Mouse (Mus musculus) heart, postnatal 0 days (tissue): ENCODE results near the gene 4931414P19Rik. TPM values are rescaled to one million over a fixed set of nuclear protein-coding genes. Genes with fewer than 3 reads are reported as not detected.

Experiments used
- ATAC-seq: fragments of 200-750 bp; cut with Nextera tagmentation; 2 replicates; pipeline ENCODE4 v1.8.0; 2017; ENCODE audit warnings: low read depth, moderate number of reproducible peaks, moderate library complexity; ENCODE audit not compliant: insufficient read depth
- DNase-seq: peaks from one replicate; pipeline ENCODE4 v3.0.0-alpha.2; 2016; ENCODE audit warnings: low spot score
- H3K27ac ChIP-seq: fragments of 300-500 bp; sonication (generic); 2 replicates; pipeline ENCODE4 v1.5.1; 2014; ENCODE audit warnings: low read depth, mild to moderate bottlenecking
- H3K27me3 ChIP-seq: fragments of 300-500 bp; sonication (generic); 2 replicates; pipeline ENCODE4 v1.6.1; 2014; ENCODE audit warnings: low read length, mixed read lengths; ENCODE audit not compliant: control insufficient read depth, insufficient read depth
- H3K36me3 ChIP-seq: fragments of 300-500 bp; sonication (generic); replicated peaks from 2 replicates; pipeline ENCODE4 v1.6.1; 2014; ENCODE audit warnings: low read length, mixed read lengths; ENCODE audit not compliant: control insufficient read depth, insufficient read depth
- H3K4me1 ChIP-seq: fragments of 300-500 bp; sonication (generic); 2 replicates; pipeline ENCODE4 v1.6.1; 2014; ENCODE audit warnings: antibody characterized with exemption; ENCODE audit not compliant: control insufficient read depth, insufficient read depth
- H3K4me2 ChIP-seq: fragments of 300-500 bp; sonication (generic); 2 replicates; pipeline ENCODE4 v1.6.1; 2014; ENCODE audit warnings: low read depth, mild to moderate bottlenecking, low read length, moderate library complexity
- H3K4me3 ChIP-seq: fragments of 300-500 bp; sonication (generic); 2 replicates; pipeline ENCODE4 v1.5.1; 2014; ENCODE audit warnings: low read depth, low read length
- H3K9ac ChIP-seq: fragments of 300-500 bp; sonication (generic); replicated peaks from 2 replicates; pipeline ENCODE4 v1.6.1; 2014; ENCODE audit warnings: low read depth, low read length, mixed read lengths
- H3K9me3 ChIP-seq: fragments of 300-500 bp; sonication (generic); replicated peaks from 2 replicates; pipeline ENCODE4 v1.6.1; 2016; ENCODE audit warnings: low read length; ENCODE audit not compliant: control insufficient read depth
- CTCF ChIP-seq: IDR thresholded peaks from 2 replicates; pipeline ENCODE4 v1.5.1; 2016; ENCODE audit warnings: antibody characterized with exemption, control low read depth, low read depth
- EP300 ChIP-seq: IDR thresholded peaks from 2 replicates; pipeline ENCODE4 v1.6.1; 2016; ENCODE audit warnings: antibody characterized with exemption, low read depth
- WGBS: fragments of 180-500 bp; shearing (Covaris S2); extraction: QIAGEN DNeasy Blood & Tissue Kit; methylation state at CpG from one replicate; pipeline ENCODE4 v1.1.7; 2014; 5-methylcytosine and 5-hydroxymethylcytosine counted together
- polyA plus RNA-seq: library from polyadenylated mRNA; unstranded; fragments of >200 nt; fragmentation: Nextera tagmentation; extraction: Ambion mirVana; gene quantifications from 2 replicates; pipeline ENCODE4 v1.2.1, GENCODE M21; 2015
- total RNA-seq: library from RNA; depleted of rRNA; stranded (reverse); fragments of >200 nt; gene quantifications from 2 replicates; pipeline ENCODE4 v1.2.3, GENCODE M21; 2014; ENCODE audit warnings: low replicate concordance

The 4931414P19Rik gene
- total and polyA plus RNA-seq, 2 experiments from 2014 or later, result 4.0 to 12.4 TPM

DNA sequence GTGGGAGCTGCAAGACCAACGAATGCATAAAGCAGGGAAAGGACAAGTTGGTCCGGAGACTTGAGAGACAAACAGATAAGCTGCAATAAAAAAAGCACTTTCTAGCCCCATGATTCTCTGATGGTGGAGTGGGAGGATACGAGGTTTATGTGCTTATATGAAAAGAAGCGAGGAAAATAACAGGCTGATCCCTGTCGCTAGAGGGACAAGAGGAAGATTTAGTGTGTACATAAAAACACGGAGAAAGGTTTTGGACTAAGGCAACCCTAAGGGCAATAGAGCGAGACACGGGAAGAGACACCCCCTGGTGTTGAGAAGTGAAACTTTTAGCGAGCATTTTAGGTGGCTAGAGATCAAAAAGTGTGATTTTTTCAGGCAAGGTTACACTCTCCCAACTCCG is 27.7 kb downstream of the 4931414P19Rik start:
- ATAC-seq (peak; percentile 44; the same call in 1 of the 2 replicates), DNase-seq (peak; percentile 79)
- WGBS, result under 1% methylated on average over 10 of the region's 10 CpGs
- TF ChIP-seq CTCF (peak; percentile 67), EP300 (no peak)
- Histone ChIP-seq H3K4me1 (peaks cover 24% of the 10 kb centered on the region), H3K27ac (peak overlapping the region; percentile 78), H3K9ac (peak overlapping the region; percentile 77), H3K27me3 (no peaks in the 10 kb centered on the region), H3K36me3 (no peaks in the 10 kb centered on the region), H3K9me3 (no peaks in the 10 kb centered on the region), H3K4me2 (peak overlapping the region; percentile 88), H3K4me3 (peak overlapping the region; percentile 77)

DNA sequence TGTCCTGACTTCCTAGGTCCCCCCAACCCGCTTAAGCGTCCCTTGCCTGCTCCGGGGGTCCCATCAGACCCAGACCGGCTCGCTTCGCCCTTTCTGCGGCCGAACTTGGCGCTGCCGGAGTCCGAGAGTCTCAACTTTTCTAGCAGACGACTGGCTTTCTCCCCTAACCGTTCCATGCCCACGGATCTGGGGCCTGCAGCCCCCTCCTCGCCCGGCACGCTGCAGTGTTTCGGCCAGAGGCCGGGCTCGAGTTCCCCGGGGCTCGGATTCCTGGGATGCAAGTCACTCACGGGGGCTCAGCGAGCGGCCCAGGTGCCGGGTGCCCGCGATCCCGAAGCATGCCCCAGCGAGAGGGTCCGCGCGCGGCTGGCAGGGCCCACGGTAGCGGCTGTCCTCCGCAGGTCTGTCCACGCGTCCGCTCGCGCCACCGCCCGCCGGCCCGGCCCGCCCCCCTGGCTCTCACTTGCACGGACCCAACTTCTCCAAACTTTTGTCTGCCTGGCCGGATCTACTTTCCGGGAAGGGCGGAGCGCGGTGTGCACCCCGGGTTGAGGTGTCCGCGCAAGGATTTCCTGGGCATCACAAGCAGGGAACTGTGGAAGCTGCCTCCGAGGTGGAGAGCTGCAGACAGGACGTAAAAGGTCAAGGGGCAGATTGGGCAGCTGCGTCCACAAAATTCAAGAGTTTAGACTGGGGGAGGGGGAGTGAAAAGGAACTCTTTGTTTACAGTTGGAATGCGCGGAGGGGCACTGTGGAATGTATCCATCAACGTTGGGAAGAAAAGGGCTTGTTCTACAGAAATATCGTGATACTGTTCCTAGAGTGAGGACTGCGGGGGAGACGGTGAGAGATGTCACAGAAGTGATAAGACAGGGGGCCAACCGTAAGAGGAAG is 28.5 kb downstream of the 4931414P19Rik start, which contains the start of gene Ajuba:
Gene Ajuba (minus strand): TSS at position 470 of the 894 bp plus-strand sequence.
- Histone ChIP-seq H3K4me1 (peaks cover 31% of the 10 kb centered on the region), H3K36me3 (no peaks in the 10 kb centered on the region), H3K27me3 (no peaks in the 10 kb centered on the region), H3K4me3 (peak within 1 kb of the TSS; percentile 77), H3K9me3 (no peaks in the 10 kb centered on the region), H3K27ac (peak within 1 kb of the TSS; percentile 78), H3K4me2 (peak within 1 kb of the TSS; percentile 88), H3K9ac (peak within 1 kb of the TSS; percentile 77)
- ATAC-seq (peak; percentile 62), DNase-seq (peak; percentile 88)
- WGBS, result under 1% methylated on average over 66 of the region's 66 CpGs
- TF ChIP-seq EP300, result peak; percentile 76; the same call in 1 of the 2 replicates
- no peak for TF ChIP-seq CTCF

DNA sequence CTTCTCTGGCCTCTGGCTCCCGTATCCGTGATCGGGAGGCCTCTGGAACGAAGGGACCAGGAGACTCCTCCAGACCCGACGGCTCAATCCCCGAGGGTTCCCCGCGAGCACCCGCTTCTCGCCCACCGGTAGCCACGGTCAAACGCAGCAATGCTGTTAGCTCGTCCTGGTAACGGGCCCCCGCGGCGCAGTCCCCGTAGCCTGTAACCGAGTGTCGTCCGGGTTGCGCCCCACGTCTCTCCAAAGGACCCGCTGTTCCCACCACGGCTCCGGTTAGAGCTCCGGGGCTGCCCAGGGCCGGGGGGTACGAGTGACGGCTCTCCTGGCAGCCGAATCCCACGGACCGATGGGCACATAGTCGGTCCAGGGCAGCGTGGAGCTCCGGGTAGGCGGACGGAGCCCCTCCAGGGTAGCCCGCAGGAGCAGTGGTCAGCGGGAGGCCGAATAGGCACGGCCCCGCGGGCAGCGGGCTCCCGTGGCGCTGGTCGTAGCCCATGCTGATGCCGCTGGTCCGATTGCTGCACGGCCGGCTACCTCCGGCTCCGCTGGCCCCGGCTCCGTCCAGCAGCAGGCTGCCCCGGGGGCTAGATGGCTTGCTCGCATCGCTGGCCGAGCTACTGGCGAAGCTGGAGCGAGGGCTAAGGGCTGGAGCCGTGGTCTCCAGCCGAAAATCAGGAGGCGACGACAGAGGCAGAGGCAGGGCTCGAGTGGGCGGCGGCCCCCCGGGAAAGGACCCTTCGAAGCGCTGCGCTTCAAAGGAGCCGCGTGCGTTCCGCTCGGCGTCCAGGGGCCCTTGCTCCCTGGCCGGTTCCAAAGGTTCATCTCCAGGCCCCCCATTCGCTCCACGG is 29.3 kb downstream of the 4931414P19Rik start:
- H3K4me2 ChIP-seq, result peak overlapping the region; percentile 88
- peak overlapping the region; percentile 78 for H3K27ac ChIP-seq
- TF ChIP-seq EP300, result no peak
- peaks cover 4% of the 10 kb centered on the region; the same call in 1 of the 2 replicates for H3K36me3 ChIP-seq
- peaks cover 36% of the 10 kb centered on the region for H3K4me1 ChIP-seq
- no peaks in the 10 kb centered on the region for H3K27me3 ChIP-seq
- no peaks in the 10 kb centered on the region for H3K9me3 ChIP-seq
- under 1% methylated on average over 84 of the region's 84 CpGs for WGBS
- peak overlapping the region; percentile 77 for H3K9ac ChIP-seq
- DNase-seq, result peak; percentile 26
- H3K4me3 ChIP-seq, result peak overlapping the region; percentile 77
- no peak for ATAC-seq

GRCm38 (mm10) chr14:54575631-54576030 is 30.2 kb downstream of the 4931414P19Rik start:
- peak overlapping the region; percentile 88 for H3K4me2 ChIP-seq
- no peaks in the 10 kb centered on the region for H3K27me3 ChIP-seq
- WGBS, result 2% methylated on average over 39 of the region's 39 CpGs
- peak overlapping the region; percentile 78 for H3K27ac ChIP-seq
- ATAC-seq, result peak; percentile 44
- H3K9me3 ChIP-seq, result no peaks in the 10 kb centered on the region
- peak; percentile 70 for DNase-seq
- no peak for TF ChIP-seq CTCF
- TF ChIP-seq EP300, result no peak
- H3K36me3 ChIP-seq, result peaks cover 12% of the 10 kb centered on the region
- H3K4me3 ChIP-seq, result peak overlapping the region; percentile 77
- peaks cover 36% of the 10 kb centered on the region for H3K4me1 ChIP-seq
- peak overlapping the region; percentile 77 for H3K9ac ChIP-seq

DNA sequence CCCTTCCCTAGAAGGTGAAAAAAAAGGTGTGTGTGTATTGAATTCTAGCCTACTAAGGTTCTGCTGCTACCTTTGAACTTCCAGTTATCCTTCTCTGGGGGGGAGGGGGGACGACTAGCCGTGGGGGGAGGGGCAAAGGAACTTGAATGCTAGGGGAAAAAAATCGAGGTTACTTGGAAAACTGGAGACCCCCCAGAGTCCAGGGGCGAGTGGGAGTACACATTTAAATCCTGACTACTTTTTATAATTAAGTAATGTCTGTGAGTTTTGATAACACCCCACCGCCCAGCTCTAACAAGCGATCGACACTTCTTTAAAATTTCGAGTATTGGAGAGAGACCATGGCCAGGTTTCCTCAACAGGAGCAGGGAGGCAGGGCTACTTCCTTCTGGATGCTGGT is 30.8 kb downstream of the 4931414P19Rik start:
- DNase-seq (no peak), ATAC-seq (no peak)
- 11% methylated on average over 8 of the region's 8 CpGs for WGBS
- H3K4me1 ChIP-seq, result peaks cover 36% of the 10 kb centered on the region
- H3K36me3 ChIP-seq, result peaks cover 17% of the 10 kb centered on the region
- H3K4me3 ChIP-seq, result peak overlapping the region; percentile 77
- peak overlapping the region; percentile 78 for H3K27ac ChIP-seq
- no peaks in the 10 kb centered on the region for H3K9me3 ChIP-seq
- TF ChIP-seq EP300 (no peak), CTCF (no peak)
- H3K27me3 ChIP-seq, result no peaks in the 10 kb centered on the region
- peak overlapping the region; percentile 77 for H3K9ac ChIP-seq
- peak overlapping the region; percentile 88 for H3K4me2 ChIP-seq
